In genomic region chr10:122578209-122579001, GRCm38 (mm10) we compare ENCODE assay signal across 8 mouse cellular contexts.
A peak's percentile ranks its signal among the peaks of the same experiment; 100 is the strongest.
DNase-seq lines count a peak whose midpoint lies in the region; ATAC-seq lines count a peak whose summit lies in the region.
"Had no signal": no experiment of that assay in that cellular context is flagged by ENCODE, and none has a peak within 500 bp of the region (broad histone marks: within the 10 kb centered on the region; RNA-seq: fewer than 3 reads in every experiment).

No protein-coding gene starts in this region.

- 53% methylated on average over 24 of the region's 24 CpGs for WGBS in liver, embryonic 11.5 days
- 51% methylated on average over 24 of the region's 24 CpGs for whole genome bisulfite sequencing in heart, embryonic 10.5 days

- no peaks in the 10 kb centered on the region for H3K4me1 ChIP-seq in liver, embryonic 11.5 days (replicated peaks; ENCODE audit: control insufficient read depth, insufficient read depth, low read length)
- H3K4me1 ChIP-seq in heart, embryonic 10.5 days: peaks cover 8% of the 10 kb centered on the region; the same call in 1 of the 2 replicates

- H3K9ac ChIP-seq in liver, embryonic 11.5 days (ENCODE audit: low read depth, low read length): no peak overlapping the region

- ATAC-seq in liver, embryonic 11.5 days (replicated peaks; ENCODE audit: low FRiP score): no peak

- H3K36me3 ChIP-seq in liver, embryonic 11.5 days (ENCODE audit: control insufficient read depth, insufficient read depth, low read length): no peaks in the 10 kb centered on the region
- H3K36me3 ChIP-seq in heart, embryonic 10.5 days: no peaks in the 10 kb centered on the region

- DNase-seq in liver (peak; percentile 29), ZHBTc4 (ENCODE audit: low read depth, low spot score) (peak; percentile 71)
- DNase-seq in liver, embryonic 11.5 days (ENCODE audit: low spot score): no peak
- DNase-seq in kidney, postnatal 14 days: peak; percentile 27
- DNase-seq in thymus, postnatal 14 days: peak; percentile 71
- no peak for DNase-seq in ovary, adult 18-20 months (ENCODE audit: low spot score)
- DNase-seq in heart, embryonic 10.5 days (ENCODE audit: low spot score): no peak

- no peak overlapping the region for H3K4me3 ChIP-seq in liver, embryonic 11.5 days (ENCODE audit: low read depth, low read length)
- no peak overlapping the region for H3K4me3 ChIP-seq in heart, embryonic 10.5 days

- no peaks in the 10 kb centered on the region for H3K9me3 ChIP-seq in liver, embryonic 11.5 days (ENCODE audit: control insufficient read depth, low read length)
- no peaks in the 10 kb centered on the region for H3K9me3 ChIP-seq in heart, embryonic 10.5 days

- H3K27me3 ChIP-seq in liver, embryonic 11.5 days (replicated peaks; ENCODE audit: control insufficient read depth, insufficient read depth, low read length): no peaks in the 10 kb centered on the region
- peaks cover 4% of the 10 kb centered on the region; the same call in 1 of the 2 replicates for H3K27me3 ChIP-seq in heart, embryonic 10.5 days (ENCODE audit: insufficient read depth, poor library complexity, severe bottlenecking)

- no peak overlapping the region for H3K27ac ChIP-seq in liver, embryonic 11.5 days (ENCODE audit: low read depth, low read length)
- no peak overlapping the region for H3K27ac ChIP-seq in heart, embryonic 10.5 days
- H3K27ac ChIP-seq: macrophage had no signal

- H3K4me2 ChIP-seq in liver, embryonic 11.5 days: no peak overlapping the region

Comparison
In these comparisons a context has a peak if more than half of its experiments do, and no peak if none do; other contexts are left out.
1. DNase-seq: peak in liver (single experiment), ZHBTc4 (single experiment), kidney, postnatal 14 days (single experiment) and thymus, postnatal 14 days (single experiment); none in liver, embryonic 11.5 days (single experiment), ovary, adult 18-20 months (single experiment) and heart, embryonic 10.5 days (single experiment).